Mouse (Mus musculus): ENCODE results near the gene Golga3.

DNA sequence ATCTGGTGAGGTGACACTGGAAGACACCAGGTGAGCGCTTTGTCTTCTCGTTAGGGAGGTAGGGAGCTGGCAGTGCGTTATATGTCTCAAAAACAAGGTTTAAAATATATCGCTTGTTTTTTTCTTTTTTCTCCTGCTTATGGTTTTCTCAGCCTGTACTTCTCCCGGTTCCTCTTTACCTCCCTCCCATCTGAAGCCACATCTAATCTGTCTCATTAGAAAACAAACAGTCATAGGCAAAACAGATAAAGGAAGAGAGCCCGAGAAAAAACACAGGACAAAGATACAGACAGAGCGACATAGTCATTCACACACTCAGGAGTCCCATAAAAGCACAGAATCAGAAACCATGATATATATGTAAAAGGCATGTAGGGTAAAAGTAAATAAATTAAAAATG, 36.1 kb upstream of the Golga3 start:
- TF ChIP-seq POLR2A (IDR thresholded peaks at IDR 0.05; ENCODE audit: low read depth, low read length) = no peak
- TF ChIP-seq CTCF (conservative IDR thresholded peaks at IDR 0.05; ENCODE audit: insufficient read depth, insufficient read length, low read depth, low read length) = no peak

Measured in kidney, adult 2 months (tissue).